Mouse (Mus musculus) spleen, adult 18-20 months (tissue): ENCODE results near the gene Pik3ca.

Experiments
- DNase-seq, 2 experiments: peaks; one replicate each; pipeline ENCODE4 v3.0.0; 2022; ENCODE audit warnings: mixed read lengths in 2 of 2

Gene Pik3ca

GRCm38 (mm10) chr3:32454329-32455021, 57.0 kb downstream of the Pik3ca start:
- no peak for DNase-seq

DNA sequence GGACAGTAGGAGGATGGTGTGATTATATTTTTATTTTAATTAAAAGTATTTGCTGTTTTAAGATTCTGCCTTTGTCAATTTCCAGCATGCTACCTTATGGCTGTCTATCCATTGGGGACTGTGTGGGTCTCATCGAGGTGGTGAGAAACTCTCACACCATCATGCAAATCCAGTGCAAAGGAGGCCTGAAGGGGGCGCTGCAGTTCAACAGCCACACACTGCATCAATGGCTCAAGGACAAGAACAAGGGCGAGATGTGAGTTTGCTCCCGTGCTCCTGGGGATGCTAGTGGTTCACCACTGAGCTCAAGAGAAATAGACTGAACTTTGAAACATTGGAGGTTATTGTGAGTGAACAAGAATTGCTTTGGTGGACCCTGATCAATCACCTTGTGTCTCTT, 62.3 kb downstream of the Pik3ca start:
- peak; percentile 57 to 71 for DNase-seq

- DNase-seq: no peak
Measured at GRCm38 (mm10) chr3:32467321-32467720, 69.8 kb downstream of the Pik3ca start.

GRCm38 (mm10) chr3:32468411-32468810, 70.9 kb downstream of the Pik3ca start:
- no peak for DNase-seq

- no peak for DNase-seq
Measured at GRCm38 (mm10) chr3:32470449-32470848, 73.0 kb downstream of the Pik3ca start.

- DNase-seq: no peak
Measured at GRCm38 (mm10) chr3:32471098-32471497, 73.6 kb downstream of the Pik3ca start.

- no peak for DNase-seq
Measured at GRCm38 (mm10) chr3:32472191-32472900, 74.9 kb downstream of the Pik3ca start.

GRCm38 (mm10) chr3:32473184-32473583, 75.7 kb downstream of the Pik3ca start:
- DNase-seq: no peak

DNA sequence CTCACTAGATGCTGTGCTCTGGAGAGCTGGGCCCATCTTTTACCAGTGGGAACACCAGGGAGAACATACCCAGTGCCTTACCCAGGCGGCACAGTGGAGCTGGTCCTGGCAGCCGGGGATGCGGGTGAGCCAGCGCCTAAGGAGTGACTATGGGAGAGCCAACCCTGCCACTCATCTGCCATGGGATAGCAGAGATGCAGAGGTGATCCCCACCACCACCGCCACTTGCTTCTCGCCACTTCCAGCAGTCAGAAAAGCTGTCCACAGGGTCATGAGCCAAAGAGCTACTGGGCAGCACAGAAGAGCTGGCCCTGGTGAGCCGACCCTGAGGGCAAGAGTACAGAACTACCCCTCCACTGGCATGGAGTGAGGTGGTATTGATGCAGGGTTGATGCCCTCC, 82.5 kb downstream of the Pik3ca start:
- DNase-seq: no peak

DNA sequence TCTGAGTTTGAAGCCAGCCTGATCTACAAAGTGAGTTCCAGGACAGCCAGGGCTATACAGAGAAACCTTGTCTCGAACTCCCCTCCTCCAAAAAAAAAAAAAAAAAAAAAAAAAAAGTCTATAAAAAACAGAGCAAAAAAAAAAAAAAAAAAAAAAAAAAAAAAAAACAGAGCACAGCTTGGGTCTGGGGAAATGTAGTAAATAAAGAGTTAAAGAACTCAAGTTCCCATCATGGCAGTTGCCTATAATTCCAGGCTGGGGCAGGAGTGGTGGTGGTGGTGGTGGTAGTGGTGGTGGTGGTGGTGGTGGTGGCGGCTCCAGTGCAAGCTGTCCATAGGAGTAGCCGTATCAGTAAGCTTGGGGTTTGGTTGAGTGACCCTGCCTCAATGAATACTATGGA, 85.6 kb downstream of the Pik3ca start:
- DNase-seq: no peak

DNA sequence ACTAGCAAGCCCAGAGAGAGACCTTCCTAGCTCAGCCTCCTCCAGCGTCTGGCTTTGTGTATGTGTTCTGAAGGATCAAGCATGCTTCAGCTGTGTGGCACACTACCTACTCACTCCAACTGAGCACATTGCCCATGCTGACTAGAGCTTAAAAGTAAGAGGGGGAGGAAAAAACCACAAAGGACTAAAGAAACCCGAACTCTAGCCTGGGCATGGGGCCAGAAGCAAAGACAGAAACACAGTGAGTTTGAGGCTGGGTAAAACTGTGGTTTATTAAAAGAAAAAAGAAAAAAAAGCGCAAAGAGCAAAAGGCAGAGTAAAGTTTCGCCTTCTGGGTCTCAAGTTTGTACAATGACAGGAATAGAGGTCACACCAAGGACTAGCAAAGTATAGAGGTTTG, 89.1 kb downstream of the Pik3ca start:
- no peak for DNase-seq

DNA sequence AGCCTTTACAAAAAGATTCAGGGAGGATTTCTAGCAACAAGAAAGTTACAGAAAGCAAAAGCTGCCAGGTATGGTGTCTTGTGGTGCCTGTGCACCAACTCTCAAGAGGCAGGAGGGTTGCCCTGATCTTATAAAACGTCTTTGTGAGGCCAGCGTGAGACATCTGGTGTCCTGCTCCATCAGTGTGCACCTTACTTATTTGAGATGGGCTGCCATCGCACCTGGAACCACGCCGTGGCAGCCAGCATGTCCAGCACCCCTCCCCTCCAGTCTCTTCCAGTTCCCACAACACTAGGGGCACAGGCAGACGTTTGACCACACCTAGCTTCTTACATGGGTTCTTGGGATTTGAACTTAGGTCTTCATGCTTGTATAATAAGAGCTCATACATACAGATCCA, 90.7 kb downstream of the Pik3ca start:
- DNase-seq: no peak

- DNase-seq: peak; percentile 52 to 62
Measured at GRCm38 (mm10) chr3:32490076-32490927, 92.8 kb downstream of the Pik3ca start.

GRCm38 (mm10) chr3:32490928-32491315, 93.5 kb downstream of the Pik3ca start:
- no peak for DNase-seq

GRCm38 (mm10) chr3:32492097-32493090, 94.9 kb downstream of the Pik3ca start, which contains the start of gene Kcnmb3:
TSS of gene Kcnmb3 (minus strand) at chr3:32492231.
- no peak for DNase-seq

DNA sequence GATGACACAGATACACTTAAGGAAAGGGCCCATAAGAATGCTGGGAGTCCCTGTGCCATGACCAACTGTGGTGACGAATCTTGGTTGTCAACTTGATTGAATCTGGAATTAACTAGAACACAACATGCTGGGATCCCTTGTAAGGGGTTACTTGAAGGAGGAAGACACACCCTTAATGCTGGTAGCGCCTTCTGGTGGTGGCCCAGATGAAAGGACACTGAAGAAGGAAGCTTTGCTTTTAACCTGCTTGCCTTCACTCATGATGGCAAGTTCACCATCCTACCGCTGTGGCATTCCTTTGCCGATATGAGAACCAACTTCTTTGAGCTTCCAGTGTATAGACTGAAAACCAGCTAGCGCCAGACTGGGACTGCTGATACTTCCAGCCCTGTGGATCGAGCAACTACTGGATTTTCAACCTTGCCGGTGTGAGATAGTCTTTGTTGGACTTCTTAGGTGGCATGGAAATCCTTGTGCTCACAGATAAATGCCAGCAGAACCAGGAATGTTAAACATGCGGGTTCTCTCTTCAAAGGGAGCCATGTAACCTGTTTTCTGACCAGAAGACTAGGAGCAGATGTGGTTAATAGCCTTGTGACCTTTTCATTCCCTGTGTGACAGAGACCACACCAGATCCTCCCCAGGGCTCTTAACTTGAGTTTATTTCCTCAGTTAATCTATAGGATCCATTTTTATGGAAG, 97.1 kb downstream of the Pik3ca start:
- peak; percentile 37 to 64 for DNase-seq

- DNase-seq: no peak
Measured at GRCm38 (mm10) chr3:32495088-32495770, 97.8 kb downstream of the Pik3ca start.

- DNase-seq: no peak
Measured at GRCm38 (mm10) chr3:32495856-32496710, 98.6 kb downstream of the Pik3ca start.

DNA sequence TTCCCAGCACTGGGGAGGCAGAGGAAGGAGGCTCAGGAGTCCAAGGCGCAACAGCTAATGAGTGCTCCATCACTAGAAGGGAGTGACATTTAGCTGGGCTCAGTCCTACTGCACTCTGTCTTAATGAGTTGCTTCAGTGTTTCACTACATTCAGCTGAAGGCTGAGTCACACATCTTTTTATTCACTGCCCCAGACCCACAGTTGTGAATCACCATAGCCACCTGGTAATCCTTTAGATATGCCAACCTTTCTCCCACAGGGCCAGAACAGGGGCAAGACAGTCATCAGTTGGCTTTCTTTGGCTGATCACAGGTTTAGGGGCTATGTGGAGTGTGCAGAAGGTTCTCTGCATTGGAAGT, 99.2 kb downstream of the Pik3ca start:
- no peak for DNase-seq

- no peak for DNase-seq
Measured at GRCm38 (mm10) chr3:32500346-32500745, 102.9 kb downstream of the Pik3ca start.
